Mouse (Mus musculus) thymus, adult 2 months (tissue): ENCODE results near the gene Crocc. TPM values are rescaled to one million over a fixed set of nuclear protein-coding genes. Genes with fewer than 3 reads are reported as not detected.

Source experiments
- DNase-seq: peaks from one replicate; pipeline ENCODE4 v3.0.0; 2021
- H3K27ac ChIP-seq: fragments of 200-500 bp; 2 replicates; pipeline ENCODE4 v1.5.1; 2012; ENCODE audit warnings: low read length, control low read depth; ENCODE audit not compliant: control insufficient read depth, insufficient read depth
- H3K27me3 ChIP-seq: fragments of 200-500 bp; 2 replicates; pipeline ENCODE4 v1.6.1; 2012; ENCODE audit warnings: mild to moderate bottlenecking, low read length, moderate library complexity, mixed read lengths; ENCODE audit not compliant: control insufficient read depth, insufficient read depth
- H3K36me3 ChIP-seq: fragments of 200-500 bp; 2 replicates; pipeline ENCODE4 v1.6.1; 2012; ENCODE audit warnings: mild to moderate bottlenecking, low read length, moderate library complexity; ENCODE audit not compliant: control insufficient read depth, insufficient read depth
- H3K4me1 ChIP-seq: fragments of 200-500 bp; replicated peaks from 2 replicates; pipeline ENCODE4 v1.6.1; 2012; ENCODE audit warnings: low read length; ENCODE audit not compliant: control insufficient read depth, insufficient read depth
- H3K4me3 ChIP-seq: fragments of 200-500 bp; 2 replicates; pipeline ENCODE4 v1.5.1; 2012; ENCODE audit warnings: mild to moderate bottlenecking, low read length, control low read depth, moderate library complexity; ENCODE audit not compliant: control insufficient read depth, insufficient read depth
- CTCF ChIP-seq: fragments of 200-500 bp; IDR thresholded peaks from 2 replicates; pipeline ENCODE4 v1.5.1; 2012; ENCODE audit warnings: mild to moderate bottlenecking, control low read depth, low read length, moderate library complexity, borderline replicate concordance; ENCODE audit not compliant: control insufficient read depth, poor library complexity, insufficient read depth; ENCODE audit errors: extremely low read depth
- POLR2A ChIP-seq: fragments of 200-500 bp; IDR thresholded peaks from 2 replicates; pipeline ENCODE4 v1.6.1; 2012; ENCODE audit warnings: mild to moderate bottlenecking, low read length, control low read depth, moderate library complexity; ENCODE audit not compliant: control insufficient read depth, poor library complexity, insufficient read depth; ENCODE audit errors: extremely low read depth
- WGBS: fragments of 180-500 bp; shearing (Covaris S2); methylation state at CpG from one replicate; pipeline ENCODE4 v1.1.7; 2018; 5-methylcytosine and 5-hydroxymethylcytosine counted together
- polyA plus RNA-seq: library from polyadenylated mRNA; depleted of rRNA; stranded (reverse); fragments of >200 nt; gene quantifications from 2 replicates; pipeline ENCODE4 v1.2.3, GENCODE M21; 2012

Crocc gene
- polyA plus RNA-seq, 1 experiment: 12.9 TPM

- H3K27ac ChIP-seq: no peak overlapping the region
- no peak for TF ChIP-seq CTCF
- no peak for TF ChIP-seq POLR2A
- peaks cover 3% of the 10 kb centered on the region; the same call in 1 of the 2 replicates for H3K27me3 ChIP-seq
- H3K36me3 ChIP-seq: no peaks in the 10 kb centered on the region
- no peak for DNase-seq
- WGBS: 92% methylated on average over 7 of the region's 7 CpGs
- H3K4me3 ChIP-seq: no peak overlapping the region
- H3K4me1 ChIP-seq: peaks cover 3% of the 10 kb centered on the region; the same call in 1 of the 2 replicates
Measured at GRCm38 (mm10) chr4:141015356-141015755, 45.0 kb downstream of the Crocc start.

GRCm38 (mm10) chr4:141014856-141015255 is 45.5 kb downstream of the Crocc start:
- H3K36me3 ChIP-seq: no peaks in the 10 kb centered on the region
- 93% methylated on average over 11 of the region's 11 CpGs for WGBS
- no peak overlapping the region for H3K27ac ChIP-seq
- DNase-seq: no peak
- H3K4me1 ChIP-seq: peaks cover 8% of the 10 kb centered on the region; the same call in 1 of the 2 replicates
- H3K4me3 ChIP-seq: no peak overlapping the region
- peaks cover 3% of the 10 kb centered on the region; the same call in 1 of the 2 replicates for H3K27me3 ChIP-seq
- TF ChIP-seq POLR2A (no peak), CTCF (no peak)

- peaks cover 3% of the 10 kb centered on the region; the same call in 1 of the 2 replicates for H3K27me3 ChIP-seq
- no peaks in the 10 kb centered on the region for H3K36me3 ChIP-seq
- H3K4me1 ChIP-seq: peaks cover 8% of the 10 kb centered on the region; the same call in 1 of the 2 replicates
- H3K27ac ChIP-seq: no peak overlapping the region
- WGBS: 90% methylated on average over 8 of the region's 8 CpGs
- H3K4me3 ChIP-seq: no peak overlapping the region
- no peak for DNase-seq
- TF ChIP-seq POLR2A (no peak), CTCF (no peak)
Measured at GRCm38 (mm10) chr4:141014114-141014513, 46.2 kb downstream of the Crocc start.

- Histone ChIP-seq H3K4me3 (no peak overlapping the region), H3K36me3 (no peaks in the 10 kb centered on the region), H3K27me3 (peaks cover 3% of the 10 kb centered on the region; the same call in 1 of the 2 replicates), H3K27ac (no peak overlapping the region), H3K4me1 (peaks cover 8% of the 10 kb centered on the region; the same call in 1 of the 2 replicates)
- no peak for DNase-seq
- no peak for TF ChIP-seq CTCF
- no peak for TF ChIP-seq POLR2A
- 91% methylated on average over 10 of the region's 10 CpGs for WGBS
Measured at GRCm38 (mm10) chr4:141012558-141012957, 47.8 kb downstream of the Crocc start.

GRCm38 (mm10) chr4:141011556-141012328 is 48.6 kb downstream of the Crocc start:
- Histone ChIP-seq H3K36me3 (no peaks in the 10 kb centered on the region), H3K27me3 (peaks cover 3% of the 10 kb centered on the region; the same call in 1 of the 2 replicates), H3K4me3 (no peak overlapping the region), H3K27ac (no peak overlapping the region), H3K4me1 (peaks cover 8% of the 10 kb centered on the region; the same call in 1 of the 2 replicates)
- 71% methylated on average over 14 of the region's 14 CpGs for WGBS
- TF ChIP-seq CTCF (no peak), POLR2A (no peak)
- no peak for DNase-seq

GRCm38 (mm10) chr4:141010941-141011429 is 49.4 kb downstream of the Crocc start:
- peaks cover 3% of the 10 kb centered on the region; the same call in 1 of the 2 replicates for H3K27me3 ChIP-seq
- H3K4me3 ChIP-seq: no peak overlapping the region
- H3K36me3 ChIP-seq: no peaks in the 10 kb centered on the region
- WGBS: 34% methylated on average over 17 of the region's 17 CpGs
- H3K27ac ChIP-seq: no peak overlapping the region
- TF ChIP-seq POLR2A: no peak
- TF ChIP-seq CTCF: no peak
- H3K4me1 ChIP-seq: peaks cover 8% of the 10 kb centered on the region; the same call in 1 of the 2 replicates
- no peak for DNase-seq

- Histone ChIP-seq H3K36me3 (no peaks in the 10 kb centered on the region), H3K27me3 (peaks cover 3% of the 10 kb centered on the region; the same call in 1 of the 2 replicates), H3K4me3 (peak overlapping the region; percentile 18), H3K4me1 (peaks cover 8% of the 10 kb centered on the region; the same call in 1 of the 2 replicates), H3K27ac (no peak overlapping the region)
- TF ChIP-seq POLR2A (no peak), CTCF (no peak)
- WGBS: 5% methylated on average over 26 of the region's 26 CpGs
- DNase-seq: no peak
Measured at GRCm38 (mm10) chr4:141010526-141010925, 49.8 kb downstream of the Crocc start.
